Comparison of ENCODE assay signal across 8 mouse cellular contexts in genomic region chr3:87173103-87173444, GRCm38 (mm10). TPM values are rescaled to one million over a fixed set of nuclear protein-coding genes. Genes with fewer than 3 reads are reported as not detected.
DNase-seq lines count a peak whose midpoint lies in the region; ATAC-seq lines count a peak whose summit lies in the region.

No protein-coding gene starts in this region.

- H3K27me3 ChIP-seq in kidney, embryonic 16.5 days (ENCODE audit: insufficient read depth, low read length) = no peaks in the 10 kb centered on the region
- H3K27me3 ChIP-seq in embryonic facial prominence, embryonic 12.5 days = no peaks in the 10 kb centered on the region
- H3K27me3 ChIP-seq in intestine, embryonic 15.5 days (replicated peaks) = no peaks in the 10 kb centered on the region
- H3K27me3 ChIP-seq in neural tube, embryonic 12.5 days (replicated peaks) = no peaks in the 10 kb centered on the region

- H3K4me1 ChIP-seq in kidney, embryonic 16.5 days (ENCODE audit: insufficient read depth, low read length) = peaks cover 46% of the 10 kb centered on the region
- peaks cover 44% of the 10 kb centered on the region for H3K4me1 ChIP-seq in embryonic facial prominence, embryonic 12.5 days
- H3K4me1 ChIP-seq in intestine, embryonic 15.5 days (replicated peaks) = peaks cover 32% of the 10 kb centered on the region
- H3K4me1 ChIP-seq in neural tube, embryonic 12.5 days = peaks cover 56% of the 10 kb centered on the region

- H3K4me2 ChIP-seq in kidney, embryonic 16.5 days (replicated peaks; ENCODE audit: low read depth, low read length) = peak overlapping the region; percentile 77
- peak overlapping the region; percentile 89 for H3K4me2 ChIP-seq in embryonic facial prominence, embryonic 12.5 days (replicated peaks)
- H3K4me2 ChIP-seq in intestine, embryonic 15.5 days (replicated peaks) = peak overlapping the region; percentile 80
- peak overlapping the region; percentile 82 for H3K4me2 ChIP-seq in neural tube, embryonic 12.5 days (replicated peaks)

- H3K9ac ChIP-seq in kidney, embryonic 16.5 days (replicated peaks; ENCODE audit: low read length) = peak overlapping the region; percentile 87
- H3K9ac ChIP-seq in embryonic facial prominence, embryonic 12.5 days = peak overlapping the region; percentile 90
- peak overlapping the region; percentile 73 for H3K9ac ChIP-seq in intestine, embryonic 15.5 days
- H3K9ac ChIP-seq in neural tube, embryonic 12.5 days = peak overlapping the region; percentile 75

- H3K4me3 ChIP-seq in kidney, embryonic 16.5 days (ENCODE audit: low read length) = peak overlapping the region; percentile 64
- peak overlapping the region; percentile 78 for H3K4me3 ChIP-seq in embryonic facial prominence, embryonic 12.5 days
- peak overlapping the region; percentile 64 for H3K4me3 ChIP-seq in intestine, embryonic 15.5 days (replicated peaks)
- H3K4me3 ChIP-seq in neural tube, embryonic 12.5 days = peak overlapping the region; percentile 64

- WGBS in kidney, embryonic 16.5 days = 9% methylated on average over 2 of the region's 2 CpGs
- 5% methylated on average over 2 of the region's 2 CpGs for WGBS in embryonic facial prominence, embryonic 12.5 days
- 15% methylated on average over 2 of the region's 2 CpGs for WGBS in intestine, embryonic 15.5 days
- WGBS in neural tube, embryonic 12.5 days = 0% methylated on average over 2 of the region's 2 CpGs

- no peak for ATAC-seq in kidney, embryonic 16.5 days (ENCODE audit: low FRiP score, low TSS enrichment)
- ATAC-seq in embryonic facial prominence, embryonic 12.5 days (ENCODE audit: insufficient number of reproducible peaks, insufficient read depth, low FRiP score, low TSS enrichment) = no peak
- 0 out of 2 replicates have a peak, but pooled peaks have one; percentile 9 for ATAC-seq in intestine, embryonic 15.5 days
- ATAC-seq in neural tube, embryonic 12.5 days (ENCODE audit: low FRiP score, low read depth) = no peak

- H3K9me3 ChIP-seq in kidney, embryonic 16.5 days (ENCODE audit: low read length) = no peaks in the 10 kb centered on the region
- no peaks in the 10 kb centered on the region for H3K9me3 ChIP-seq in embryonic facial prominence, embryonic 12.5 days
- no peaks in the 10 kb centered on the region for H3K9me3 ChIP-seq in intestine, embryonic 15.5 days
- no peaks in the 10 kb centered on the region for H3K9me3 ChIP-seq in neural tube, embryonic 12.5 days

- no peak for DNase-seq in kidney, postnatal 10 days
- no peak for DNase-seq in adrenal gland, postnatal 14 days
- DNase-seq in thymus, adult 18-20 months = no peak
- no peak for DNase-seq in cerebellum, adult 11-12 months

- peak overlapping the region; percentile 87 for H3K27ac ChIP-seq in kidney, embryonic 16.5 days (ENCODE audit: low read length)
- H3K27ac ChIP-seq in embryonic facial prominence, embryonic 12.5 days = peak overlapping the region; percentile 94
- H3K27ac ChIP-seq in intestine, embryonic 15.5 days = peak overlapping the region; percentile 85
- peak overlapping the region; percentile 47; the same call in 1 of the 2 replicates for H3K27ac ChIP-seq in neural tube, embryonic 12.5 days

- 0 out of 2 replicates have a peak, but pooled peaks cover 3% of the 10 kb centered on the region for H3K36me3 ChIP-seq in kidney, embryonic 16.5 days (ENCODE audit: insufficient read depth, low read length)
- H3K36me3 ChIP-seq in embryonic facial prominence, embryonic 12.5 days = no peaks in the 10 kb centered on the region
- H3K36me3 ChIP-seq in intestine, embryonic 15.5 days = no peaks in the 10 kb centered on the region
- H3K36me3 ChIP-seq in neural tube, embryonic 12.5 days = no peaks in the 10 kb centered on the region

RNA-seq across cellular contexts. Expression of gene Kirrel, which starts 1.5 kb away (rescaled TPM):
- 16.4 and 18.6 TPM in 2 replicates for polyA plus RNA-seq in kidney, embryonic 16.5 days (2015; fragmentation: Nextera tagmentation; extraction: Ambion mirVana)
- 25.9 and 26.7 TPM in 2 replicates for polyA plus RNA-seq in embryonic facial prominence, embryonic 12.5 days (2016; fragmentation: Nextera tagmentation; extraction: Ambion mirVana)
- 11.0 and 11.8 TPM in 2 replicates for polyA plus RNA-seq in intestine, embryonic 15.5 days (2015; fragmentation: Nextera tagmentation; extraction: Ambion mirVana)
- polyA plus RNA-seq in neural tube, embryonic 12.5 days (2016; fragmentation: Nextera tagmentation; extraction: Ambion mirVana) = 12.9 and 13.2 TPM in 2 replicates
- total RNA-seq in adrenal gland, postnatal 14 days (2021) = 16.2 and 19.7 TPM in 2 replicates
